Mouse (Mus musculus) lung, embryonic 15.5 days (tissue): Measurements from ENCODE around the gene Map3k10. TPM values are rescaled to one million over a fixed set of nuclear protein-coding genes. Genes with fewer than 3 reads are reported as not detected.

Experiments
- ATAC-seq: fragments of 200-750 bp; cut with Nextera tagmentation; 2 replicates; pipeline ENCODE4 v1.8.0; 2017; ENCODE audit warnings: moderate number of reproducible peaks, borderline replicate concordance; ENCODE audit not compliant: low FRiP score, low TSS enrichment; ENCODE audit errors: extremely low read depth
- H3K27ac ChIP-seq: fragments of 300-500 bp; sonication (generic); 2 replicates; pipeline ENCODE4 v1.5.1; 2015; ENCODE audit warnings: moderate library complexity, mild to moderate bottlenecking, inconsistent platforms
- H3K27me3 ChIP-seq: fragments of 300-500 bp; sonication (generic); 2 replicates; pipeline ENCODE4 v1.6.1; 2015; ENCODE audit warnings: inconsistent platforms
- H3K36me3 ChIP-seq: fragments of 300-500 bp; sonication (generic); 2 replicates; pipeline ENCODE4 v1.6.1; 2015; ENCODE audit warnings: inconsistent platforms
- H3K4me1 ChIP-seq: fragments of 300-500 bp; sonication (generic); 2 replicates; pipeline ENCODE4 v1.6.1; 2015; ENCODE audit warnings: inconsistent platforms
- H3K4me2 ChIP-seq: fragments of 300-500 bp; sonication (generic); 2 replicates; pipeline ENCODE4 v1.6.1; 2015; ENCODE audit warnings: inconsistent platforms, mild to moderate bottlenecking, moderate library complexity
- H3K4me3 ChIP-seq: fragments of 300-500 bp; sonication (generic); 2 replicates; pipeline ENCODE4 v1.5.1; 2015; ENCODE audit warnings: mild to moderate bottlenecking, inconsistent platforms
- H3K9ac ChIP-seq: fragments of 300-500 bp; sonication (generic); 2 replicates; pipeline ENCODE4 v1.6.1; 2015; ENCODE audit warnings: inconsistent platforms
- H3K9me3 ChIP-seq: fragments of 300-500 bp; sonication (generic); 2 replicates; pipeline ENCODE4 v1.6.1; 2016; ENCODE audit warnings: inconsistent platforms
- WGBS: fragments of 180-500 bp; shearing (Covaris S2); methylation state at CpG from one replicate; pipeline ENCODE4 v1.1.7; 2015; 5-methylcytosine and 5-hydroxymethylcytosine counted together
- polyA plus RNA-seq: library from polyadenylated mRNA; unstranded; fragments of >200 nt; fragmentation: Nextera tagmentation; extraction: Ambion mirVana; gene quantifications from 2 replicates; pipeline ENCODE4 v1.2.1, GENCODE M21; 2015

Map3k10 gene
- polyA plus RNA-seq, 1 experiment from 2014 or later, result 6.9 TPM

DNA sequence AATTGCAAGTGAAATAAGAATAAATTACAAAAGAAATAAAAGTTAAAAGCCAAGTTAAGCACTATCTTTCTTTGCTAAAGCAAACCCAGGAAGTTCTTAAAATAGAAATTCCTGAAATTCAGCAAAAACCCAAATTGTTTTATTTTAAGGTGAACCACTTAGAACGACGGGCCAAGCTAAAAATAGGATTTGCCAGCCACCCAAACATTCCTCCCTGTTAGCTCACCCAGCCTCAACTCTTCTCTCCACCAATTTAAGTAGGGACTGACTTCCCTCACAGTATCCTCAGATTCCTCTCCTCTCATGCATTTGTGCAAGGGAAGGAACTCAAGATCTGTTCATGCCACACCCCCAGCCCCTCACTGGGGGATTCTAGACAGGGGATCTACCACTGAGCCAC lies 8.8 kb upstream of the Map3k10 start:
- H3K36me3 ChIP-seq, result no peaks in the 10 kb centered on the region
- 39% methylated on average over 2 of the region's 2 CpGs for WGBS

DNA sequence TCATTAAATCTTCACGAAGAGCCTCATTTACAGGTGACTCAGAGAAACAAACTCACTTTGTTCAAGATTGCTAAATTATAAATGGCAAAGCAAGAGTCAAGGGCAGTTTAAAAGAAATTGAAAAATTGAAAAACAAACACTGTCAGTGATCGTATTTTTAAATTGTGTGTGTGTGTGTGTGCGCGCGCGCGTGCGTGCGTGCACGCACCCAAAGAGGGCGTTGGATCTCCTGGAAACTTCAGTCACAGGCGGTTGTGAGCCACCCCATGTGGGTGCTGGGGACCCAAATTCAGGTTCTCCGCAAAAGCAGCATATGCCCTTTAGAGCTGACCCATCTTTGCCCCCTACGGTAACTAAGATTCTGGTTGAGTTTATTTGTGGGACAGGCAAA lies 819 bp upstream of the Map3k10 start:
- Histone ChIP-seq H3K9me3 (no peaks in the 10 kb centered on the region), H3K36me3 (peaks cover 2% of the 10 kb centered on the region; the same call in 1 of the 2 replicates), H3K27ac (no peak overlapping the region), H3K4me1 (peaks cover 22% of the 10 kb centered on the region), H3K27me3 (no peaks in the 10 kb centered on the region), H3K4me2 (peak overlapping the region; percentile 98), H3K9ac (peak overlapping the region; percentile 83; the same call in 1 of the 2 replicates), H3K4me3 (peak overlapping the region; percentile 96)
- 29% methylated on average over 14 of the region's 14 CpGs for WGBS
- no peak for ATAC-seq

More for the DNA sequence above, 8.8 kb upstream of the Map3k10 start:
- Histone ChIP-seq H3K9ac (no peak overlapping the region), H3K4me2 (no peak overlapping the region), H3K4me1 (peaks cover 2% of the 10 kb centered on the region; the same call in 1 of the 2 replicates), H3K9me3 (no peaks in the 10 kb centered on the region), H3K27ac (no peak overlapping the region), H3K4me3 (no peak overlapping the region), H3K27me3 (no peaks in the 10 kb centered on the region)
- no peak for ATAC-seq

GRCm38 (mm10) chr7:27674195-27674521 lies 240 bp downstream of the Map3k10 start:
- H3K9ac ChIP-seq, result peak overlapping the region; percentile 83
- H3K27me3 ChIP-seq, result no peaks in the 10 kb centered on the region
- no peaks in the 10 kb centered on the region for H3K9me3 ChIP-seq
- peak overlapping the region; percentile 96 for H3K4me3 ChIP-seq
- ATAC-seq, result peak; percentile 73; the same call in 1 of the 2 replicates
- peak overlapping the region; percentile 91 for H3K27ac ChIP-seq
- H3K4me1 ChIP-seq, result peaks cover 22% of the 10 kb centered on the region
- under 1% methylated on average over 31 of the region's 38 CpGs for WGBS
- peak overlapping the region; percentile 98 for H3K4me2 ChIP-seq
- H3K36me3 ChIP-seq, result peaks cover 5% of the 10 kb centered on the region; the same call in 1 of the 2 replicates

GRCm38 (mm10) chr7:27673575-27674131 lies 745 bp downstream of the Map3k10 start:
- H3K9me3 ChIP-seq, result no peaks in the 10 kb centered on the region
- under 1% methylated on average over 45 of the region's 52 CpGs for WGBS
- H3K9ac ChIP-seq, result peak overlapping the region; percentile 83
- ATAC-seq, result peak; percentile 48
- no peak overlapping the region for H3K27ac ChIP-seq
- no peaks in the 10 kb centered on the region for H3K27me3 ChIP-seq
- H3K36me3 ChIP-seq, result peaks cover 5% of the 10 kb centered on the region; the same call in 1 of the 2 replicates
- peaks cover 22% of the 10 kb centered on the region for H3K4me1 ChIP-seq
- H3K4me2 ChIP-seq, result peak overlapping the region; percentile 98
- H3K4me3 ChIP-seq, result peak overlapping the region; percentile 96

GRCm38 (mm10) chr7:27673064-27673574 lies 1.3 kb downstream of the Map3k10 start:
- Histone ChIP-seq H3K27me3 (no peaks in the 10 kb centered on the region), H3K9ac (peak overlapping the region; percentile 83), H3K9me3 (no peaks in the 10 kb centered on the region), H3K36me3 (peaks cover 9% of the 10 kb centered on the region), H3K4me1 (peaks cover 22% of the 10 kb centered on the region), H3K4me3 (peak overlapping the region; percentile 96), H3K27ac (no peak overlapping the region), H3K4me2 (peak overlapping the region; percentile 98)
- no peak for ATAC-seq
- WGBS, result 45% methylated on average over 9 of the region's 9 CpGs

DNA sequence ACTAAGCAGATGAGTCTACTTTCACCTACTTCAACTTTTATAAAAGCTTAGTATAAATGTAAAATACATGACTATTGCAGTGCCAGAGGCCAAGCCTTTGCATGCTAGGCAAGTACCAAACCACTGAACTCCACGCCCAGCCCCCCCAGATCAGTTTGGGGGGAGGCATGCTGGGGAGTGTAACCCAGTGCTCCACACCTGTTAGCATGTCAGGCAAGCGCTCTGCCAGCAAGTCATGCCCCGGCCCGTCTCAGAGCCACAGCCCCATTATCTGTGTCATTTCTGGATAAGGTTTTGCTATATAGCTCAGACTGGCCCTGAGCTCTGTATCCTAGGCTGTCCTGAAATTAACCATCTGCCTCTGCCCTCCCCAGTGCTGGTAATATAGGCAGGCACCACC lies 12.4 kb downstream of the Map3k10 start:
- no peaks in the 10 kb centered on the region for H3K36me3 ChIP-seq
- 83% methylated on average over 4 of the region's 4 CpGs for WGBS
- no peak for ATAC-seq
- H3K9me3 ChIP-seq, result no peaks in the 10 kb centered on the region
- H3K4me2 ChIP-seq, result no peak overlapping the region
- no peak overlapping the region for H3K27ac ChIP-seq
- H3K4me1 ChIP-seq, result no peaks in the 10 kb centered on the region
- no peak overlapping the region for H3K9ac ChIP-seq
- no peak overlapping the region for H3K4me3 ChIP-seq
- peaks cover 24% of the 10 kb centered on the region for H3K27me3 ChIP-seq

DNA sequence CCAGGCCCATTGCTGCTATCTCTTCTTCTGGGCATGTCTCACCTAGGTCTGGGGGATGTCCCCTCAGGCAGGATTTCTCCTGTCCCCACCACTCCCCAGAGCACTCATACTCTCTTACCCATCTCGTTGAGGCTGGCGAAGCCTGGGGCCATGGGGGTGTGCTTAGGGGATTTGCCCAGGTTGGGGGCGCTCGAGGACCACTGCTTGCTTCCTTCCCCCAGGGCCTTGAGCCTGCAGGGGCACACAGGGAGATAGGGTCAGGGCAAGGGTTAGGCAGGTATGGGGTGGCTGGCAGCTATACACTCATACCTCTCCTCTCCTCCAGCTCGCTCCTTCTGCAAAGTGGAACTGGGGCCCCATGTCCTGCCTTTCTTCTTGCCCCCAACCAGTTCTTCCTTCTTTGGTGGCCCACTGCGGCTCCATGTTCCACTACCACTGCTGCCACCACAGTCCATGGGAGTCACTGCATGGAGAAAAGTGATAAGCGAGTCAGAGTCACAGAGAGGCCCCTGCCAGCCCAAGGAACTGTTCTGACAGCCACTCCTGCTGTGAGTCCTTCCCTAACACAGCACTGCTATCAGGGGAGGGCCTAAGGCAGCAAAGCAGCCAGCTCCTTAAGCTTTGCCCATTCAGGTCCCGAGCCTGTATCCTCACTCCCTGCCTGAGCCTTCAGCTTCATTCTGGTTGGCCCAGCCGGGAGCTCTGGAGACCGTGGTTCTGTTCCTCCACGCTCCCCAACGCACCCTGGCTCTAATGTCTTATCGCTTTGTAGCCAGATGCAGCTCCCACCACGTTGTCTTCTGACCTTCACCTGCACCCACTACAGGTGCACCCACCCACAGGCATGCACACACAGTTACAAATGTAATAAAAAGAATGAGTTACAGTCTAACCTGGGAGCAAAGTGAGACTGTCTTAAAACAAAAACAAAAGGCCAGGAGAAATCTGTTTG lies 15.4 kb downstream of the Map3k10 start:
- peaks cover 54% of the 10 kb centered on the region for H3K27me3 ChIP-seq
- WGBS, result 54% methylated on average over 13 of the region's 14 CpGs
- H3K4me3 ChIP-seq, result no peak overlapping the region
- H3K36me3 ChIP-seq, result no peaks in the 10 kb centered on the region
- H3K27ac ChIP-seq, result no peak overlapping the region
- no peaks in the 10 kb centered on the region for H3K9me3 ChIP-seq
- H3K4me2 ChIP-seq, result no peak overlapping the region
- peaks cover 3% of the 10 kb centered on the region; the same call in 1 of the 2 replicates for H3K4me1 ChIP-seq
- ATAC-seq, result no peak
- H3K9ac ChIP-seq, result no peak overlapping the region

GRCm38 (mm10) chr7:27657824-27658395 lies 16.5 kb downstream of the Map3k10 start:
- Histone ChIP-seq H3K4me1 (peaks cover 5% of the 10 kb centered on the region; the same call in 1 of the 2 replicates), H3K27me3 (peaks cover 64% of the 10 kb centered on the region), H3K4me2 (no peak overlapping the region), H3K9ac (no peak overlapping the region), H3K4me3 (no peak overlapping the region), H3K27ac (no peak overlapping the region), H3K36me3 (no peaks in the 10 kb centered on the region), H3K9me3 (no peaks in the 10 kb centered on the region)
- no peak for ATAC-seq
- 31% methylated on average over 53 of the region's 53 CpGs for WGBS

GRCm38 (mm10) chr7:27656600-27656999 lies 17.8 kb downstream of the Map3k10 start:
- 90% methylated on average over 16 of the region's 16 CpGs for WGBS
- Histone ChIP-seq H3K9me3 (no peaks in the 10 kb centered on the region), H3K4me1 (peaks cover 5% of the 10 kb centered on the region; the same call in 1 of the 2 replicates), H3K27ac (no peak overlapping the region), H3K9ac (no peak overlapping the region), H3K36me3 (no peaks in the 10 kb centered on the region), H3K4me2 (no peak overlapping the region), H3K4me3 (no peak overlapping the region), H3K27me3 (peaks cover 74% of the 10 kb centered on the region)
- no peak for ATAC-seq

DNA sequence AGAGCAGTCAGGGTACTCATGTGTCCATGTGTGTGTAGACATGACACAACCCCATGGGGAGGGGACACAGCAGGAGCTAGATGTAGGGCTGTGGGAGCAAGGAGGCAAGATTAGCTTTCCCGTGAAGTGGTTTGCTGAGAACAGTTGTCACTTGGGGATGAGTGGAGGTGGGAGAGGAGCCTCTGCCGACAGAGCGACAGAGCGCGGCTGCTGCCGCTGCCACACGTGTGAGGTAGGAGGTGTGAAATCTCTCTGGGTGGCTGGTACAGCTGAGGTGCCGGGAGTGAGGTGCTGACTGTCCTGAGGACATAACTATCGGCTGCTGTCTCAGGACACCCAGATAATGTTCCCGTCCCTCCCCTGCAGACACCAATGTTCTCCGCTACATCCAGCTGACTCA lies 18.9 kb downstream of the Map3k10 start:
- Histone ChIP-seq H3K27me3 (peaks cover 74% of the 10 kb centered on the region), H3K4me3 (no peak overlapping the region), H3K4me2 (no peak overlapping the region), H3K9me3 (no peaks in the 10 kb centered on the region), H3K27ac (no peak overlapping the region), H3K36me3 (no peaks in the 10 kb centered on the region), H3K4me1 (peaks cover 7% of the 10 kb centered on the region; the same call in 1 of the 2 replicates), H3K9ac (no peak overlapping the region)
- 29% methylated on average over 11 of the region's 11 CpGs for WGBS
- no peak for ATAC-seq

DNA sequence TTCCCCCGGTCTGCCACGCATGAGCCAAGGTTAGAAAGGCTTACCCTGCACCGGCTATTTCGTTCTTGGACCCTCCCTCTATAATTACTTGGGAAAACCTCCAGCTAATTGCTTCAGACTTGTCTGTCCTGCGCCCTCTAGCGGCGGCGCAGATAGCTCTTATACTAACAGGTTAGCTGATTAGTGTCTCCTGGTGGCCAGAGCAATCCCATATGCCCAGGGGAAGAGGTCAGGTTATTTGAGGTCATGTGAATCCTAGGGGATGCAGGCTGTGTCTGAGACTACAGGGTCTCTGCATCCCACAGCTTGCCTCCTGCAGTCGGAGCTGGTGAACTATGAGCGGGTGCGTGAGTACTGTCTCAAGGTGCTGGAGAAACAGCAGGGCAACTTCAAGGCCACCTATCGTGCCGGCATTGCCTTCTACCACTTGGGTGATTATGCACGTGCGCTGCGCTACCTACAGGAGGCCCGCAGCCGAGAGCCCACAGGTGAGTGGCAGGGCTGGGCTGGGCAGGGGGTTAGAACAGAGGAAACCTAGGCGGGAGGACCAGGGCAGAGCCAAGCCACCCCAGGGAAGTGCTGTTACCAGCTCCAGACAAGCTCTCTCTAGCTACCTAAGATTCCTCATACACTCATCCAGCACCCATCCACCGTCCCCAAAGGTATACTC lies 19.7 kb downstream of the Map3k10 start:
- ATAC-seq, result no peak

More for the DNA sequence above, 19.7 kb downstream of the Map3k10 start:
- Histone ChIP-seq H3K4me1 (peaks cover 11% of the 10 kb centered on the region; the same call in 1 of the 2 replicates), H3K27me3 (peaks cover 74% of the 10 kb centered on the region), H3K9me3 (no peaks in the 10 kb centered on the region), H3K27ac (no peak overlapping the region), H3K4me3 (no peak overlapping the region), H3K36me3 (no peaks in the 10 kb centered on the region), H3K9ac (no peak overlapping the region), H3K4me2 (peak overlapping the region; percentile 50; the same call in 1 of the 2 replicates)
- 56% methylated on average over 20 of the region's 20 CpGs for WGBS
